Mouse (Mus musculus) gonadal fat pad, adult 2 months (tissue): ENCODE data around the gene Ptgis. TPM values are rescaled to one million over a fixed set of nuclear protein-coding genes. Genes with fewer than 3 reads are reported as not detected.

Experiments
- DNase-seq: peaks from one replicate; pipeline ENCODE4 v3.0.0-alpha.2; 2012; ENCODE audit warnings: low read depth
- polyA plus RNA-seq: library from polyadenylated mRNA; depleted of rRNA; stranded (reverse); fragments of >200 nt; gene quantifications from 2 replicates; pipeline ENCODE4 v1.2.3, GENCODE M21; 2012; rRNA removed

Ptgis gene
- 42.3 and 45.1 TPM in 2 replicates for polyA plus RNA-seq

DNA sequence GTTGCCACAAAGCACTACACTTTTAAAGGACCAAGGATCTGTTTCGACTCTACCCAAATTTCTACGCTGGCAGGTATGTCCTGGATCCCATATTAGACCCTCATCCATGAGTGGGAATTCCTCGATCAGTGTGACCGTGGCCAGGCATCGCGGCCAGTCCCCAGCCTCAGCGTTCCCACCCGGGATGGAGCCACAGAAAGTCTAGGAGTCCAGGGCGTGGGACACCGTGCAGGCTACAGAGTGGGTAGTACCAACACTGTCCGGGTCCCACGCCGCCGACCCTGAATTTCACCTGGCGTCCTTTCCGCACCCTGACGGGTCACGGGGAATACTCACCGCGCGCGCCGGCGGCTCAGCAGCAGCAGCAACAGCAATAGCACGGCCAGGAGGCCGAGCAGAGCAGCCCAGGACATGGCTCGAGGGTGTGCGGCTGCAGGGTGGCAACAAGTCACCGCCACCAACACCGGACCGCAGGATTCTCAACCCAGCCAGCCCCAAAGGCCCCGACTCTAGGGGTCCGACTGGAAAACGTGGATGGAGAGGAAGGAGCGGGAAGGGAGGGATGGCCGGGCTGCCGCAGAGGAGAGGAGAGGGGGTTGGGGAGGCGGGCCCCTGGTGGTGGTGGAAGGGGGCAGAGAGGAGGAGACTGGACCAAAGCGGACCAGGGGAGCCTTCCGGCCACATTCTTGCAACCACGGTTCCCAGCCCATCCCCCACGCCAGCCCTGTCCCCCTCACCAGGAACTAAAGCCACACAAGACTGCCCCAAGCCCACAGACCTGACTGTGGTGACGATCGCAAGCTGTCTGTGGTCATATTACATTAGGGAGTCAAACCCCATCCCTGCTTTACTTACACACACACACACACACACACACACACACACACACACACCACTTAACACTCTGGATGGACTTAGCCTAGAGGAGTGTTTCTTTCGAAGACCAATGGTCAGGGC, at the start of gene Ptgis:
TSS of gene Ptgis (minus strand) at position 597 of the 957 bp plus-strand sequence.
- no peak for DNase-seq

DNA sequence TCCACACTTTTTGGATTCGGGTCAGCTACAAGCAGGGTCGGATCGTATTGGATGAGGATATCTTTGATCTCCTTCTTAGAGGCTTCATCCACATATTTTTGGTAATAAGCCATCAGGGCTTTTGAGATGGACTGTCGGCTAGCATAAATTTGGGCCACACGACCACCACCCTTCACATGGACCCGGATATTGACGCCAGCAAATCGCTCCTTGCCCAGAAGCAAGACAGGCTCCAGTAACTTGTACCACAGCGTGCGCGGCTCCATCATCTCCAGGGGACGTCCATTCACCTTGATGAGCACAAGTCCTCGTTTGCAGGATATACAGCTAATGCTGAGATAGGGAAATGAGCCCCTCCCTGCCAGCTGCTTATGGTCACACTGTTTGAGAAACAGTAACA, 41.1 kb upstream of the Ptgis start:
- DNase-seq = no peak

DNA sequence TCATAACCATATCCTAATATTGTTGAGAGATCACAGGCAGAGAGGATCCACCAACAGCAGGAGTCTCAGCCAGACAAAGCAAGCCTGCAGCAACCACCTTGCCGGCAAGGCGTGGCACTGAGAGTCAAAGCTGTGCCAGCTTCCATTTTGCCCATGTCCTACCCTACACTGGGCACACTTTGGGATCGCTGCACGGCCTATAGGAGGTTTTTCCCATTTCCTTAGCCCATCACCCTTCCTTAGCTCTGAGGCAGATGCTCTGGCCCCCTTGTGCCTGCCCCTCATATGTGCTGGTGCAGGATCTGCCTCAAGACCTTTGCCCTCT, 40.5 kb upstream of the Ptgis start:
- DNase-seq = no peak

DNA sequence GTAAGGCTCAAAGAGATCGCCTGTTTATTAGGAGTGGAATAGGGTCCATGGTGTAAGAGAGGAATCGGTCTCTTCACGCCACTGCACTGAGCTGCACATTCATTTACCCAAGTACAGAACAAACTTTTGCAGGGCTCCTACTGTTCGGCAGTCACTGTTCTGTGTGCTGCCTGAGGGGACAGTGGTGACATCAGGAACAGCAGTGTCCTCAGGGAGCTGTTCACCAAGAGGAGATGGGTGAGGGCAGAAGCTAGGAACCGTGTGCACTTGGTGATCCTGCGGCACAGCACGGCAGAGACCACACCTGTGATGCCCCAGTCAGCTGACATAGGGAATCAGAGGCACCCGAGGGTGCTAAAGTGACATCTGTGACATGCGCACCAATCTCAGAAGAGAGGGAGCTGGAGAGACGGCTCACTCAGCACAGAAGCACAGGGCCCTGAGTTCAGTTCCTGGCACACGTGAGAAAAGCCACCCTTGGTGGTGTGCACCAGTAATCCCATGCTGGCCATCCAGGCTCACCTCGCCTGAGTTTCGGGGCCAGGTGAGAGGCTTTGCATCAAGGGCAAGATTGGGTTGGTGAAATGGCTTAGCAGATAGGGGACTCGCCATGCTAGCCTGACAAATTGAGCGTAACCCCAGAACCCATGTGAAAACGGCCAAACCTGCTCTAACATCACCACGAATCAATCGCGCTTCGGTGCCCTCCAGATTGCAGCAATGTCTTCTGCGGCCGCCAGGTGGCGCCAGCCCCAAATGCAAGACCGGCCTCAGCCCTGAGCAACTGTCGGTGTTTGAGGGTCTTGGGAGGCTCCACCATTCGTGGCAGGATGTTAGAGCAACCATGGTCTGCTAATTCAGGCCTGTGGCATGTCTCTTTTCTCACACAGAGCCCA, 39.9 kb upstream of the Ptgis start:
- no peak for DNase-seq

DNA sequence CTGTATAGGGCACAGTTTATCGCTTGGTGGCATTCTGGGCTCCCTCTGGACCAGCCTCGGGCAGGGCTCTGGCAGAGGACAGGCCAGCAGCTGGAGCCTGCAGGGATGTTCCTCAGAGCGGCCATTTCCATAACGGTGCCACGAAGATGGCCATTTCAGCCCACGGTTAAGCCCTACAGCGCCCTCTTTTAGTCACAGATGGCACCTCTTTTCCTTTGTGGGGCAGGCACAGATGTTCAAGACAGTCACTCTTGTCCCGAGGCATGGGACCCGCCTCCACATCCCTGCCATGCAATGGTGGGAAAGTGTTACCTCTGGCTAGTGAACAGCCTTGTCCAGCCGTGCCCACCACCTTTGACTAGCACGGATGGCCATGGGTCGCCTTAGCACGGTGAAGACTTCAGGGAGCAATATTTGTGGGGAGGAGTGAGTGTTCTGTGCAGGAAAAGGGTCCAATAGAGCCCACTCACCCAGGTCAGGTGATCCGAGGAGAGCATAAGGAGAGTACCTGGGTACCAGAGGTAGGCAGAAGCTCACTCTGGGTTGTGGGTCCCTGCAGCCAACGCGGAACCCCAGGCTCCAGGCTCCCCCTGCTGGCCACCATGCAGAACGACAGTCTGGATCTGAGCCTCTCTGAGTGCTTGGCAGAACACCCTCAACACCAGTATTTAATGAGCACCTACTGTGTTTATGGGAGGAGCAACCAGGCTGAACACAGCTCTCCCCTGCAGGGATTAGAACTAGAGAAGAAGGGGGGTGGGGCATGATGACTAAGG, 38.5 kb upstream of the Ptgis start:
- DNase-seq = no peak

- no peak for DNase-seq
These were observed 37.6 kb upstream of the Ptgis start for GRCm38 (mm10) chr2:167278011-167278410.

DNA sequence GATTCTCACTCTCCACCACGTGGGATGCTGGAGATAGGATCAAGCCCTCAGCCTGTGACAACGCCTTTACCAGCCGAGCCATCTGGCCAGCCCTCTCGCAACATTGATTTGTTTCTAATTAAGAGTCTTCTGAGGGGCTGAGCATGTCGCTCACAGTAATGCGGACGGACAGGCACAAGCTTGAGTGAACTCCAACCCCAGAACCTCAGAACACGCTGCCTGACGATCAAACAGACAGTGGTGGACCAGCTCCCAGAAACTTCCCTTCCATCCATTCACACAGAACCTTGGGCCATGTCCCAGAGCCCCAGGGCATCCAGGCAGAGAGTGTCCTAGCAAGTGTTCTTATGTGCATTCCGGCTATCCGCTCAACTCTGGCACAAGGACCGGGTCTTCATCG, 36.6 kb upstream of the Ptgis start:
- no peak for DNase-seq

DNA sequence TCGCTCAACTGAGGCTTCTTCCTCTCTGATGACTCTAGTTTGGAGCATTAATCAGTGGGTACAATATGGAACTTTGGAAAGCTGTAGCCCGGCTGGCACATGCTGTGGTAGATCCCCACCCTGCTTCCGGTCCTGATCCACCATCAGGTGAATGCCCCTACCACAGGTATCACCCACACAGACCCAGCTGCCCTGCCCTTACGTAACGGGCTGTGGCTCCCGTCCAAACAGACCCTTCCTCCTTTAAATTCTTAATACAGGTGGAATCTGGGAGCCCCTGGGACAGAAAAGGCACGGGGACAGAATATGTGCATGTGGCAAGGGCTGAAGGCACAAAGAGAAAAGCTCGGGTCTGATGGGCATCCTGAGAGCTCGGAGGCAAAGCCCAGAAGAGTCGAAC, 35.5 kb upstream of the Ptgis start:
- DNase-seq = no peak

GRCm38 (mm10) chr2:167274713-167275465, 34.5 kb upstream of the Ptgis start:
- DNase-seq = no peak

- DNase-seq = no peak
These were observed 32.9 kb upstream of the Ptgis start for GRCm38 (mm10) chr2:167273206-167273740.

DNA sequence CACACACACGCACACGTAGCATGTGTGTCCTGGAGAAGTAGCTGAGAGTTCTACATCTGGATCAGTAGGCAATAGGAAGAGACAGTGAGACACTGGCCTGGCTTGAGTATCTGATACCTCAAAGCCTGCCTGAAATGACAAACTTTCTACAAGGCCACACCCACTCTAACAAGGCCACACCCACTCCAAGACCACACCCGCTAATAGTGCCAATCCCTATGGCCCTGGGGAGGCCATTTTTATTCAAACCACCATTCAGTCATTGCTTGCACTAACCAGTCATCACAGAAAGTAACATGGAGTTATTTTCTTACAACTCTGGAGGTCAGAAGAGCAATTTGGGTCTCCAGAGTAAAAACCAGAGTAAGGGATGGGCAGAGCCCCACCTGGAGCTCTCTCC, 32.3 kb upstream of the Ptgis start:
- no peak for DNase-seq

- no peak for DNase-seq
These were observed 30.7 kb upstream of the Ptgis start for GRCm38 (mm10) chr2:167271121-167271521.

DNA sequence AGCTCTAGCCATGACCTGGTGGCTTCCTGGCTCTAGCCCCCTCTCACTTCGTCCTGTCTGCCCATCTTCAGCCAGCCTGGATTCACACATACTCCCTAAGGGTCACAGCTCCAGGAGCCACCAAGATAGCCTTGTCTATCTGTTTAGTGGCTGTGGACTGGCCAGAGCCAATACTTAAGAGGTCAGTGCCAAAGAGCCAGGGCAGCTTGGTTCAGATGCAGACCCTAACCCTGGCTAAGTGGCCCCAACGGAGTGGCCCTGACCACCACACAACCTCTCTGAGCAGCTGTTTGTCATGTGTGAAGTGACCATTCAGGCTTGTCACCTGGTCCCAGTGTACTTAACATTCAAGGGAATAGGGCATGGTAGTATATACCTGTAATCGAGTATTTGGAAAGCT, 30.1 kb upstream of the Ptgis start:
- no peak for DNase-seq

DNA sequence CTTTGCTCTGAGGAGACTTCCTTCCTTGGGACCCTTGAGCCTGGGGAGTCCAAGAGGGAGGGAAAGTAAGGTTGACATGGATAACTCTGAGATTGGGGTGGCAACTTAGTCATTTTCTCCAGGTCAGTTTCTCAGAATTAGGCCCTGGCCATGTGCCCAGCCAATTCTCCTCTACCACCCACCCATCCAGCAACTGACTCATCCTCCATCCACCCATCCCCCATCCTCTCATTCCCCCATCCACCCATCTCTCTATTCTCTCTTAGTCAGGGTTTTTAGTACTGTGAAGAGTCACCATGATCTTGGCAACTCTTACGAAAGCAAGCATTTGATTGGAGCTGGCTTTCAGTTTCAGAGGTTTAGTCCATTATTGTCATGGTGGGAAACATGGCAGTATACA, 28.3 kb upstream of the Ptgis start:
- DNase-seq = no peak

GRCm38 (mm10) chr2:167268411-167268690, 27.9 kb upstream of the Ptgis start:
- DNase-seq = no peak

GRCm38 (mm10) chr2:167267531-167268410, 27.4 kb upstream of the Ptgis start:
- no peak for DNase-seq

DNA sequence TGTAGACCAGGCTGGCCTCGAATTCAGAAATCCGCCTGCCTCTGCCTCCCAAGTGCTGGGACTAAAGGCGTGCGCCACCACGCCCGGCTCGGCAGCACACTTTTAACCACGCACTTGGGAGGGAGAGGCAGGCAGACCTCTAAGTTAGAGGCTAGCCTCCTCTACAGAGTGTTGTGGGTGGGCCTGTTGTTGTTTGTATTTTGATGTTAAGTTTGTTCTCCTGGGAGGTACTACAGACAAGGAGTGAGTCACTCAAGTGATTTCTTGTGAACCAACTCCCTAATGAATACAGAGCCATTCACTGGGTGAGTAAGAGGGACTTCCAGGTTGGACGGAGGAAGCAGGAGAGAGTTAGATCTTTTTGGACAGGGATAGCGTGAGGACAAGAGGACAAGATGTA, 25.8 kb upstream of the Ptgis start:
- no peak for DNase-seq

- DNase-seq = no peak
These were observed 25.4 kb upstream of the Ptgis start for GRCm38 (mm10) chr2:167265806-167266205.

GRCm38 (mm10) chr2:167265021-167265420, 24.6 kb upstream of the Ptgis start:
- DNase-seq = no peak

GRCm38 (mm10) chr2:167263931-167264330, 23.5 kb upstream of the Ptgis start:
- no peak for DNase-seq
